Mouse (Mus musculus) intestine, embryonic 15.5 days (tissue): ENCODE measurements around the gene Pkn1. TPM values are rescaled to one million over a fixed set of nuclear protein-coding genes. Genes with fewer than 3 reads are reported as not detected.

Source experiments
- ATAC-seq: fragments of 200-750 bp; cut with Nextera tagmentation; 2 replicates; pipeline ENCODE4 v1.8.0; 2017; ENCODE audit warnings: moderate TSS enrichment, moderate library complexity
- H3K27ac ChIP-seq: fragments of 300-500 bp; sonication (generic); 2 replicates; pipeline ENCODE4 v1.5.1; 2015; ENCODE audit warnings: mild to moderate bottlenecking, inconsistent platforms
- H3K27me3 ChIP-seq: fragments of 300-500 bp; sonication (generic); replicated peaks from 2 replicates; pipeline ENCODE4 v1.6.1; 2015; ENCODE audit warnings: inconsistent platforms
- H3K36me3 ChIP-seq: fragments of 300-500 bp; sonication (generic); 2 replicates; pipeline ENCODE4 v1.6.1; 2015; ENCODE audit warnings: inconsistent platforms
- H3K4me1 ChIP-seq: fragments of 300-500 bp; sonication (generic); replicated peaks from 2 replicates; pipeline ENCODE4 v1.6.1; 2015; ENCODE audit warnings: inconsistent platforms
- H3K4me2 ChIP-seq: fragments of 300-500 bp; sonication (generic); replicated peaks from 2 replicates; pipeline ENCODE4 v1.6.1; 2015; ENCODE audit warnings: mild to moderate bottlenecking, inconsistent platforms
- H3K4me3 ChIP-seq: fragments of 300-500 bp; sonication (generic); replicated peaks from 2 replicates; pipeline ENCODE4 v1.5.1; 2015; ENCODE audit warnings: inconsistent platforms
- H3K9ac ChIP-seq: fragments of 300-500 bp; sonication (generic); 2 replicates; pipeline ENCODE4 v1.6.1; 2015; ENCODE audit warnings: inconsistent platforms
- H3K9me3 ChIP-seq: fragments of 300-500 bp; sonication (generic); 2 replicates; pipeline ENCODE4 v1.6.1; 2016; ENCODE audit warnings: inconsistent platforms
- WGBS: fragments of 180-500 bp; shearing (Covaris S2); methylation state at CpG from one replicate; pipeline ENCODE4 v1.1.7; 2015; 5-methylcytosine and 5-hydroxymethylcytosine counted together
- polyA plus RNA-seq: library from polyadenylated mRNA; unstranded; fragments of >200 nt; fragmentation: Nextera tagmentation; extraction: Ambion mirVana; gene quantifications from 2 replicates; pipeline ENCODE4 v1.2.1, GENCODE M21; 2015

The Pkn1 gene
- polyA plus RNA-seq, 1 experiment from 2014 or later, result 35.2 TPM

DNA sequence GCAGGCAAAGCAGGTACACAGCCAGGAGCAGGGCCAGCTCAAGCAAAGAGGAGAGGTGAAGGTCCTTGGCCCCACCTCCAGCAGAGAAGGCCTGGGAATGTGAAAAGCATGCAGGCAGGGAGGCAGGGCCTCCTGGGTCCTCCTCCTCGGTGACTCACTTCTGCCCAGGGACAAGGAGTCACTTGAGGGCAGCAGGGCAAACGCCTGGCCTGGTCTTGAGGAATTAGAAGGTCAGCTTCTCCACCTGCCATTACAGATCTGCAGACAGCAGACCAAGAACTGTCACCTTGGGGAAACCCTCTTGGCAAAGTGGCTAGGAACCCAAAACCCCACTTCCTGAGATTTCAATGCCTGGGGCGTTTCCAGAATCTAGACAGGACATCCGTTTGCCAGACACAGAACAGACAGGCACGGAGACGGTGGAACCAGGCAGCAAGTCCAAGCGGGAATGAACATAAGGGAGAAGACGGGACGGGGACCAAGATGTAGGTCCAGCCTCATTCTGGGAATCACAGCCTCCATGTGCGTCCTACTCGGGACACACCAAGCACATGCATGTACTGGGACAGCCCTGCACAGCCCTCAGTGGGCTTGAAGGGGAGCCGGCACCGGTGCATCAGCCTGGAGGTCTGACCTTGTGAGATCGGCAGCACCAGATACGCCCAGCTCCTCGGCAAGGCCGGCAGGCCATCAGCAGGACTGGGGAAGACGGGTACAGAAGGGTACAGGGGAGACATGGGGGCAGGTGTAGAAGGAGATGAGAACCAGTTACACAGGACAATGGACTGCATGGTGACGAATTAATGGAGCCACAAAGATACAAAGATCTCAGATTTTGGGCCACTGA is 1.4 kb downstream of the Pkn1 start:
- Histone ChIP-seq H3K27ac (peak overlapping the region; percentile 90; the same call in 1 of the 2 replicates), H3K36me3 (peaks cover 1% of the 10 kb centered on the region), H3K9me3 (no peaks in the 10 kb centered on the region), H3K27me3 (no peaks in the 10 kb centered on the region), H3K9ac (peak overlapping the region; percentile 87), H3K4me3 (peak overlapping the region; percentile 82), H3K4me2 (peak overlapping the region; percentile 72), H3K4me1 (peaks cover 41% of the 10 kb centered on the region)
- WGBS, result 32% methylated on average over 19 of the region's 19 CpGs
- ATAC-seq, result peak; percentile 32

DNA sequence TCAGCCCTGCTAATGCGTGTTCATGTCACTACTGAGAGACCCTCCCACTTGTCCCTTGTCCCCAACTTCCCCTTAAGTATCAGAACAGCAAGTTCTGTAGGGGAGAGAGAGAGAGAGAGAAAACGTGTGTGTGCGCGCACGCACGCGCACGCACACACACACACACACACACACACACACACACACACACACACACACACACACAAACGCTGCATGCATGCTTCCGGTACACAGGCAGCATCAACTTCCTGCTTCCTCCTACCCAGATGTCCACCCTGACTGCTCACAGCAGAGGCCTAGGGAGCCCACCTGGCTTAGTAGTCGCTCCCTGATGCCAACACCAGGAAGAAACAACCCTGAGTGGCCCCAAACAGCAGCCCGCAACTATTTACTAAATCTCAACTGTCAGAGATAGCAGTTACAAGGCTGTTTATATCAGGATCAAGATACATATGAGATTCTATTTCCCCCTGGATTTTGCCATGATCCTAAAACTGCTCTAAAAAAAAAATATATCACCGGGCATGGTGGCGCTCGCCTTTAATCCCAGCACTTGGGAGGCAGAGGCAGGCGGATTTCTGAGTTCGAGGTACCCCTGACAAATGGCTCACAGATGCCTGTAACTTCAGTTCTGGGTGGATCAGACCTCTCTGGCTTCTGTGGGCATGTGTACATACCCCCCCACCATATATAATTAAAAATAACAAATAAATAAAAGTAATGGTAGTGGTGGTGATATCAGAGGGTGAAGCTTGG is 3.5 kb downstream of the Pkn1 start:
- Histone ChIP-seq H3K9me3 (no peaks in the 10 kb centered on the region), H3K4me1 (peaks cover 41% of the 10 kb centered on the region), H3K4me3 (no peak overlapping the region), H3K4me2 (no peak overlapping the region), H3K27ac (no peak overlapping the region), H3K27me3 (no peaks in the 10 kb centered on the region), H3K9ac (no peak overlapping the region), H3K36me3 (peaks cover 21% of the 10 kb centered on the region)
- 85% methylated on average over 17 of the region's 17 CpGs for WGBS
- ATAC-seq, result no peak

DNA sequence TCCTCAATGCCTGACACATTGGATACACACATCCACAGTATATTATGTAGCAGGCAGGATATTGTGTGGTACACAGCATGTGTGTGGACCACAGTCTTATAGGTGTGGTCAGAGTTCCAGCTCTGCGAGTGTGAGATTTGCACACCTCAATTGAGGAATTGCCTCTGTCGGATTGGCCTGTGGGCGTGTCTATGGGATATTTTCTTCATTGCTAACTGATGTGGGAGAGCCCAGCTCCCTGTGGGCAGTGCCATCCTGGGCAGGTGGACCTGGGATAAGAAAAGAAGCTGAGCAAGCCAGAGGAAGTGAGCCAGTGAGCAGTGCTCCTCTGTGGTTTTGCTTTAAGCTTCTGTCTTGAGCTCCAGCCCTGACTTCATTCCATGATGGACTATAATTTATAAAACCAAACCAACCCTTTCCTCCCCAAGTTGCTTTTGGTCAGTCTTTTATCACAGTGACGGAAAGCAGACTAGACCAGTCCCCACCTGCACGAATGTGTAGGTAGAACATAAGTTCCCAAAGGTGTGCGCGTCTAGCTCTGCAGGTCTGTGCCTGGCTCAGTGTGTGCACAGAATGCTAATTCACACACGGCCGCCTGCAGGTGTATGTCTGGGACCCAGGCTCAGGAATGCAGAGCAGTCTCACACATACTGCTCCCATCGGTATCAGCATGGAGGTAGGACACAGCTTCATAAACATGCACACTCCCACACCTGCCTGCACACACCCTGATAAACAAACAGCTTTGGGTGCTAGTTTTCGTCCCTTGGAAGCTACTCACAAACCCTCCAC is 4.4 kb downstream of the Pkn1 start:
- H3K27me3 ChIP-seq, result no peaks in the 10 kb centered on the region
- H3K36me3 ChIP-seq, result peaks cover 23% of the 10 kb centered on the region
- H3K4me3 ChIP-seq, result no peak overlapping the region
- H3K4me2 ChIP-seq, result no peak overlapping the region
- no peaks in the 10 kb centered on the region for H3K9me3 ChIP-seq
- no peak for ATAC-seq
- H3K4me1 ChIP-seq, result peaks cover 39% of the 10 kb centered on the region
- H3K9ac ChIP-seq, result no peak overlapping the region
- 70% methylated on average over 11 of the region's 11 CpGs for WGBS
- H3K27ac ChIP-seq, result 0 out of 2 replicates have a peak overlapping the region, but pooled peaks have one; percentile 9

DNA sequence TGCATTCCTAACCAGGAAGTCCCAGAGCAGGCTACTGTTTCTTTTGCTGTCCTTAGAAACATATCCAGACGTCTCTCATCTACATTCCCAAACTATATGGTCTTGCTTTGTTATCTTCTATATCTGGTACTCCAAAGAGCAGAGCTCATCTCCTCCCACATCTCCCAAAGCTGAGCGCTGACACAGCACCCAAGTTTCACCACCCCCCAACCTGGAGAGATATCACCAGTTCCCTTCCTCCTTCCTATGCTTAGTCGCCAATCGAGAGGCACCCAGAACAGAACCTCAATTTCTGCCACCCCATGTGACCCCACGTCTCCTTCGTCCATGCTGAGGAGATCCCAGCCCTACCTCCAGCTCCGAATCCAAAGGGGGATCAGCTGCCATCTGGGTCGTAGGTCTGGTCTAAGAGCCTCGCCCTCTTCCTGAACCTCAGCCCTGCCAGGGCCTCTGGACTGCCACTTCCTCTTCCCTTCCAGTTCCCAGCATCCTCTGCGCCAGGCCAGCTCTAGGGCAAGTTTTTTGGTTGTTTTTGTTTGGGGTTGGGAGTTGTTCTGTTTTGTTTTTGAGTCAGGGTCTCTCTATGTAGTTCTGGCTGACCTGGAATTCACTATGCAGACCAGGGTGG is 5.3 kb downstream of the Pkn1 start:
- H3K9ac ChIP-seq, result no peak overlapping the region
- H3K27ac ChIP-seq, result no peak overlapping the region
- no peak overlapping the region for H3K4me3 ChIP-seq
- no peaks in the 10 kb centered on the region for H3K9me3 ChIP-seq
- no peaks in the 10 kb centered on the region for H3K27me3 ChIP-seq
- H3K4me2 ChIP-seq, result no peak overlapping the region; the same call in 1 of the 2 replicates
- H3K4me1 ChIP-seq, result peaks cover 35% of the 10 kb centered on the region
- peaks cover 25% of the 10 kb centered on the region for H3K36me3 ChIP-seq
- WGBS, result 78% methylated on average over 10 of the region's 10 CpGs
- no peak for ATAC-seq

DNA sequence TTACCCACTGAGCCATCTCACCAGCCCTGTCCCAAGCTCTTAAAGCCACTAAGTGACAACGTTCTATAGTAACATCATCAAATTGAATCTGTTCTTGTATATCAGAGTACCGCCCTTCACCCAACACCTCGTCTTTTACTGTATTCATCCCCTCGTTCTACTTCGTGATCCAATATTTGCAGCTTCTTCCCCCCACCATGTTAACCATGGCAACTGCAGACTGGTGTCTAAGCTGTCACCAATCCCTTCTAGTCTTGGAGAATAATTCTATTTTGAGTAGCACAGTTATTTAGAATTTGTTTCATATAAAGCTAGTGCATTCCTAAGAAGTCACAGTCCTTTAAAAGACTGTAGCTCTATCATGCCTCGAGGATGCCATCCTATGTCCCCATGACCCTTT is 9.7 kb downstream of the Pkn1 start:
- H3K4me2 ChIP-seq, result no peak overlapping the region
- peaks cover 31% of the 10 kb centered on the region for H3K36me3 ChIP-seq
- H3K9me3 ChIP-seq, result no peaks in the 10 kb centered on the region

DNA sequence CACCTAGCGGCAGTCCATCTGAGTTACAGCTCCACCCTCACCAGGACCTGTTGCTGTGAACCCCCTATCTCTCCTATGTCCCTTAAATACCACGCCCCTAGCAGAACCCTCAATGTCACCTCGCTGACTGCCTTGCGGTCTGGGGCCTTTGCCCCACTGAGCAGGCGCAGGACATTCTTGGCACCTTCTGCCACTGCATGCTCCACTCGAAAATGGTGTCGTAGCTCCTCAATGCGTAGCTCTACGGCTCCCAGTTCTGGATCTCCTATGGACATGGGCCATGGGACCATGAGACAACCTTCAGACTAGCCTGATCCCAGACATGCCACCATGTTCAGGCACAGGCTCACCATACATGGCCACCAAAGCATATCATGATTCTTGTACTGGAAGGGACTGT is 14.5 kb downstream of the Pkn1 start:
- H3K27me3 ChIP-seq, result no peaks in the 10 kb centered on the region
- no peak overlapping the region for H3K4me3 ChIP-seq
- no peak overlapping the region for H3K27ac ChIP-seq
- no peak overlapping the region for H3K9ac ChIP-seq
- WGBS, result 92% methylated on average over 9 of the region's 9 CpGs
- no peak overlapping the region for H3K4me2 ChIP-seq
- peaks cover 34% of the 10 kb centered on the region for H3K36me3 ChIP-seq
- ATAC-seq, result no peak
- H3K9me3 ChIP-seq, result no peaks in the 10 kb centered on the region
- no peaks in the 10 kb centered on the region for H3K4me1 ChIP-seq

More for the DNA sequence above, 9.7 kb downstream of the Pkn1 start:
- ATAC-seq, result no peak
- Histone ChIP-seq H3K9ac (no peak overlapping the region), H3K27ac (no peak overlapping the region), H3K4me1 (peaks cover 7% of the 10 kb centered on the region), H3K4me3 (no peak overlapping the region), H3K27me3 (no peaks in the 10 kb centered on the region)
- 94% methylated on average over 6 of the region's 6 CpGs for WGBS

DNA sequence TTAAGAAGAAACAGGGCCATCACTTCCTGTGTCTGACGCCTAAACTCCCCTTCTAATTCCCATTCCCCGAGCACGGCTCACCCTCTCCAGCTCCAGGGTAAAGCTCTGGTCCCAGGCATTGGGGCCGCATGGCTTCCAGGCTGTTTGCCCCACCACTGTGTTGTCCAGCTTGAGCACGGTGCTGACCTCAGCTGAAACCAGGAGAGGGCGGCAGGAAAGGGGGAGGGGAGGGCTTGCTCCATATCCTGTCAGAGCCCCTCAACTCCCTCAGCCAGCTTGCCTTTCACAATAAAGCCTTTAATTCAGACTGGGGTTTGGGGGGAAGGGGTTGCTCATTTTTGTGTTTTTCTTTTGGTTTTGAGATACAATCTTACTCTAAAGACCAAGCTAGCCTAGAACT is 17.9 kb downstream of the Pkn1 start:
- peaks cover 57% of the 10 kb centered on the region for H3K36me3 ChIP-seq
- WGBS, result 24% methylated on average over 6 of the region's 6 CpGs
- no peak for ATAC-seq

DNA sequence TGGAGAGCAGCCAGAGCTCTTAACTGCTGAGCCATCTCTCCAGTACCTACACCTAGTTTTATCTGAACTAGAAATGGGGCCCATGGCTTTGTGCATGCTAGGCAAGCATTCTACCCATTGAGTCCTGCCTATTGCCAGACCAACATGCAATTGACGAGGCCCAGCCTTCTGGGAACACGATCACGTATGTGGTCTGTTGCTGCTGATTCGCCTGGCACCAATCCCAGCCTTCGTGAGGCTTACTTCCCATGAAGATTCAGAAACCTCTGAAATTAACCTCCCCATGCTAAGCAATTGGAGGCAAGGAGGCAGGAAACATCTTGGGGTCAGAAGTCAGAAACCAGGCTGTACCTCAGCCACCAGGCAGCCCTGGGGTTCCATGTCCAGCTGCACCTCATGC is 18.4 kb downstream of the Pkn1 start:
- 66% methylated on average over 5 of the region's 5 CpGs for WGBS
- Histone ChIP-seq H3K9ac (no peak overlapping the region), H3K4me1 (no peaks in the 10 kb centered on the region), H3K27me3 (no peaks in the 10 kb centered on the region), H3K27ac (peak overlapping the region; percentile 75; the same call in 1 of the 2 replicates), H3K36me3 (peaks cover 57% of the 10 kb centered on the region), H3K4me2 (no peak overlapping the region), H3K9me3 (no peaks in the 10 kb centered on the region), H3K4me3 (no peak overlapping the region)
- ATAC-seq, result no peak

More for the DNA sequence above, 17.9 kb downstream of the Pkn1 start:
- no peak overlapping the region for H3K9ac ChIP-seq
- no peaks in the 10 kb centered on the region for H3K9me3 ChIP-seq
- no peak overlapping the region for H3K4me2 ChIP-seq
- no peaks in the 10 kb centered on the region for H3K4me1 ChIP-seq
- H3K27me3 ChIP-seq, result no peaks in the 10 kb centered on the region
- peak overlapping the region; percentile 75; the same call in 1 of the 2 replicates for H3K27ac ChIP-seq
- H3K4me3 ChIP-seq, result no peak overlapping the region

DNA sequence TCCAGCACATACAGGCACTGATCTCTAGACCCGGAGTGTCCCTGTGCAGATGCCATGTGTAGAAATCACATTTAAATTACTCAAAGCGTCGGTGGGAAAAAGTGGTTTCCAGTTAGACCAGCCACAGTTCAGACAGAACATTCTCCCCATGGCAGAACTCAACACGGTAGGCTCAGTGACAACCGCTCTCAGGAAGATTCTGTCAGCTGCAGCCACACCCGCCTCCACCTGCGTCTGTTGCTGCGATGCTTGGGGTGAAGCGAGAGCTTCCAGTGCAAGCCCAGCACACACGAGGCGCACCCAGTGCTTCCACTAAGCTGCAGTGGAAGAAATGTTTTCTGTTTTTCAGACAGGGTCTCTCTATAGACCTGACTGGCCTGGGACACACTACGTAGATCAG is 19.1 kb downstream of the Pkn1 start:
- no peak for ATAC-seq
- Histone ChIP-seq H3K4me3 (no peak overlapping the region), H3K4me2 (no peak overlapping the region), H3K9me3 (no peaks in the 10 kb centered on the region), H3K27ac (no peak overlapping the region), H3K36me3 (peaks cover 59% of the 10 kb centered on the region), H3K9ac (no peak overlapping the region), H3K27me3 (no peaks in the 10 kb centered on the region), H3K4me1 (no peaks in the 10 kb centered on the region)
- WGBS, result 91% methylated on average over 12 of the region's 12 CpGs

DNA sequence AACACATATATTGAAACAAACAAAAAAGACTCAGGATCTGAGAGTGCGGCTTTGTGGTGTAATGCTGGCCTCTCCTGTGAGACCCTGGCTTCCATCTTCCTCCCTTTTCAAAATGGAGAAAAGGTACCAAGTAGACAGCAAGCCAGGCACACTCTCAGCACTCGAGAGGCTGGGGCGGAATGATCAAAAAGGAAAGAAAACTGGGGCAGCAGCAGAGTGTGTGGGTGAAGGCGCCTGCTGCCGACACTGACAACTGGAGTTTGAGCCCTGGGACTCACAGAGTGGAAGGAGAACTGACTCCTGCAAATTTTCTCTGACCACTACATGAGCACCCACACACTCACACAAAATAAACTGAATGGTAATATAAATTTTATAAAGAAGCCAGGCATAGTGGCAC is 24.5 kb downstream of the Pkn1 start:
- no peaks in the 10 kb centered on the region for H3K4me1 ChIP-seq
- no peaks in the 10 kb centered on the region for H3K27me3 ChIP-seq
- no peak overlapping the region for H3K4me2 ChIP-seq
- H3K36me3 ChIP-seq, result peaks cover 58% of the 10 kb centered on the region
- WGBS, result 87% methylated on average over 5 of the region's 5 CpGs
- H3K9me3 ChIP-seq, result no peaks in the 10 kb centered on the region
- no peak overlapping the region for H3K4me3 ChIP-seq
- H3K9ac ChIP-seq, result no peak overlapping the region
- no peak overlapping the region for H3K27ac ChIP-seq
- ATAC-seq, result no peak

DNA sequence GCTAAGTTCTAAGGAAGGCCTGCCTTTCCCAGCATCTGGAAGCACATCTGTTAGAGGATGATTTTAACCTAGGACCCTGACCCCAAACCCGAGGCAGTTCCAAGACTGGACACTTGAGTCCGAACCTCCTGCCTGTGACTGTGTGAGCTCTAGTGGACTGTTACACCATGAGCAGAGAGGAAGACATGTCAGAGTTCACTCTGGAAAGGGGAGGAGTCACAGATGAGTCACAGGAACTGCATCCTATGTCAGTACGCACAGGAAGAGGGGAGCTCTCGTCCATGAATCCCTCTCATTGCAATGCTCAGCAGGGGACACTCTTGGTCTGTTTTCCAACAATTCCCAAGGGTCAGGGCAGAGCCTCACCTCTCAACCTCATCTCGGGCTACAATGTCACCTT is 26.0 kb downstream of the Pkn1 start:
- Histone ChIP-seq H3K9ac (no peak overlapping the region), H3K9me3 (no peaks in the 10 kb centered on the region), H3K4me3 (no peak overlapping the region), H3K27ac (no peak overlapping the region), H3K36me3 (peaks cover 48% of the 10 kb centered on the region), H3K27me3 (no peaks in the 10 kb centered on the region), H3K4me2 (no peak overlapping the region), H3K4me1 (peaks cover 10% of the 10 kb centered on the region)
- WGBS, result 56% methylated on average over 5 of the region's 5 CpGs
- no peak for ATAC-seq
